ENCODE assay signal across 7 mouse cellular contexts in the genomic region with DNA sequence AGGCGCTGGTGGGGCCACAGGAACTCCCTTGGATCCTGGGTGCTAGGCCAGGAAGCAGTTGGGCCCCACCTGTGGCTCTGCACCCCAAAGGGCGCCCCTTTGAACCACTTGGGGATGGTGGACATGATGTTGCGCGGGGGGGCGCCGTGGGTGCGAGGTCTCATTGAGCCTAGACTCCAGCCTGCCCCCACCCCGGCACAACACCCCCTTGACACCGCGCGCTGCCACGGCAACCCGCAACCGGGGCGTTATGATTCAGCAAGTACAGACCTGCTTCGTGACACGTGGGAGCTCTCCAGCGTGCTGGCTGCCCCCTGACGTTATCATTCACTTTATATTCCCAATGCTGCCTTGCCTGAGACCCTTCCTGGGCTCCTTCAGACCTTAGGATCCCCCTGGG. TPM values are rescaled to one million over a fixed set of nuclear protein-coding genes. Genes with fewer than 3 reads are reported as not detected.
DNase-seq lines count a peak whose midpoint lies in the region; ATAC-seq lines count a peak whose summit lies in the region.

A gene (minus strand): TSS at position 186 of the 400 bp plus-strand sequence.

- H3K27me3 ChIP-seq in lung, embryonic 15.5 days, result peaks cover 15% of the 10 kb centered on the region
- H3K27me3 ChIP-seq in intestine, embryonic 15.5 days (replicated peaks), result peaks cover 3% of the 10 kb centered on the region
- peaks cover 16% of the 10 kb centered on the region for H3K27me3 ChIP-seq in neural tube, embryonic 13.5 days

- H3K9ac ChIP-seq in lung, embryonic 15.5 days, result no peak within 1 kb of the TSS
- H3K9ac ChIP-seq in intestine, embryonic 15.5 days, result no peak within 1 kb of the TSS
- H3K9ac ChIP-seq in neural tube, embryonic 13.5 days, result peak within 1 kb of the TSS; percentile 49

- no peaks in the 10 kb centered on the region for H3K9me3 ChIP-seq in lung, embryonic 15.5 days
- no peaks in the 10 kb centered on the region for H3K9me3 ChIP-seq in intestine, embryonic 15.5 days
- no peaks in the 10 kb centered on the region for H3K9me3 ChIP-seq in neural tube, embryonic 13.5 days

- no peak for DNase-seq in lung, postnatal 4 days
- DNase-seq in embryo, embryonic 9.5 days (ENCODE audit: extremely low spot score), result peak; percentile 40

- no peak within 1 kb of the TSS for H3K4me3 ChIP-seq in lung, embryonic 15.5 days
- H3K4me3 ChIP-seq in intestine, embryonic 15.5 days (replicated peaks), result peak within 1 kb of the TSS; percentile 20
- H3K4me3 ChIP-seq in neural tube, embryonic 13.5 days, result 0 out of 2 replicates have a peak within 1 kb of the TSS, but pooled peaks have one; percentile 10

- H3K36me3 ChIP-seq in lung, embryonic 15.5 days, result no peaks in the 10 kb centered on the region
- no peaks in the 10 kb centered on the region for H3K36me3 ChIP-seq in intestine, embryonic 15.5 days
- H3K36me3 ChIP-seq in neural tube, embryonic 13.5 days, result no peaks in the 10 kb centered on the region

- no peak within 1 kb of the TSS for H3K27ac ChIP-seq in lung, embryonic 15.5 days
- H3K27ac ChIP-seq in intestine, embryonic 15.5 days, result no peak within 1 kb of the TSS
- no peak within 1 kb of the TSS for H3K27ac ChIP-seq in neural tube, embryonic 13.5 days (replicated peaks)

- no peak for ATAC-seq in lung, embryonic 15.5 days (ENCODE audit: borderline replicate concordance, extremely low read depth, low FRiP score, low TSS enrichment)
- no peak for ATAC-seq in intestine, embryonic 15.5 days
- no peak for ATAC-seq in neural tube, embryonic 13.5 days (ENCODE audit: low read depth)
- ATAC-seq in CD4-positive, CD25-positive, alpha-beta regulatory T cell, adult 4 months, result no peak
- no peak for ATAC-seq in inflammation-experienced regulatory T-cells, adult 6 months

- peak within 1 kb of the TSS; percentile 36 for H3K4me2 ChIP-seq in lung, embryonic 15.5 days
- peak within 1 kb of the TSS; percentile 66 for H3K4me2 ChIP-seq in intestine, embryonic 15.5 days (replicated peaks)
- H3K4me2 ChIP-seq in neural tube, embryonic 13.5 days, result peak within 1 kb of the TSS; percentile 49

- under 1% methylated on average over 19 of the region's 19 CpGs for WGBS in lung, embryonic 15.5 days
- WGBS in intestine, embryonic 15.5 days, result 1% methylated on average over 19 of the region's 19 CpGs
- 2% methylated on average over 19 of the region's 19 CpGs for WGBS in neural tube, embryonic 13.5 days

- H3K4me1 ChIP-seq in lung, embryonic 15.5 days, result peaks cover 7% of the 10 kb centered on the region; the same call in 1 of the 2 replicates
- H3K4me1 ChIP-seq in intestine, embryonic 15.5 days (replicated peaks), result peaks cover 9% of the 10 kb centered on the region
- peaks cover 19% of the 10 kb centered on the region for H3K4me1 ChIP-seq in neural tube, embryonic 13.5 days (replicated peaks)

RNA-seq across cellular contexts. Expression of the gene that starts here (rescaled TPM):
- not detected in 2 replicates for polyA plus RNA-seq in lung, embryonic 15.5 days (2015; fragmentation: Nextera tagmentation; extraction: Ambion mirVana)
- not detected in 2 replicates for polyA plus RNA-seq in intestine, embryonic 15.5 days (2015; fragmentation: Nextera tagmentation; extraction: Ambion mirVana)
- polyA plus RNA-seq in neural tube, embryonic 13.5 days (2015; fragmentation: Nextera tagmentation; extraction: Ambion mirVana), result 0.13 TPM in 1 of 2 replicates, not detected in the other
- polyA plus RNA-seq in CD4-positive, CD25-positive, alpha-beta regulatory T cell, adult 4 months (2017; shearing (Covaris generic)), result under 1 TPM in 1 of 2 experiments, not detected in 1; 0.40 TPM
- under 1 TPM in 1 of 3 experiments, not detected in 2; 0.82 TPM for polyA plus RNA-seq in inflammation-experienced regulatory T-cells, adult 6 months (2017; shearing (Covaris generic))
